Mouse (Mus musculus) ZHBTc4 (cell line): ENCODE data around the gene Taf10.

Source experiments
- DNase-seq: peaks from one replicate; pipeline ENCODE4 v3.0.0-alpha.2; 2011; ENCODE audit warnings: low read depth, low spot score

Gene Taf10

DNA sequence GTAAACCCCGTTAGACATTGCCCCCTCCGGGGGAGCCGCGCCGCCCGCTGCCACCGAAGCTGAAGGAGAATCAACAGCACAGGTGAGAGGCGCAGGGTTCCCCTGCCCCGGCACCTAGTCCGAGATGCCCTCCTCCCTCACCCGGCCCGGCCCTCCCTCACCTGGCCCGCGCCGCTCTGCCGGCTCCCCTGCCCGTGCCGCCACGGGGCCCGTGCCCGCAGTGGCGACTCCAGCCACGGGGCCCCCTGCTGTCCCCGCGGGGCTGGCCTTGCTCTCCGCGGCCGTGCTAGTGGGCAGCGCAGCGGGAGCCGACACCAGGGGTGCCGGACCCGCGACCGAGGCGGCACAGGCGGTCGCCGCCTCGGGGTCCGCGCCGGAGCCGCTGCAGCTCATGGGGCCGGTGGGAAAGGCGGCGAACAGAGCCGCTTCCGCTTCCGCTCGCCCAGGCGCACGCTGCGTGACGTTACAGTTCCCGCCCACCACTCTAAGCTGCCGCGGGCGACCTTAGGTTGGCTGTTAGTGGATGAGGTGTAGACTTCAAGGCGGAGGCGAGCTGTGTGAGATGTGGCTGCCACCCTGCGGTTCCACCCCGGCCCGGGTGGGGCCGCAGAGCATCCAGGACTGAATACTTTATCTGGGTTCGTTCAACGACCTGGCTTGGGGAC is at the start of gene Taf10:
Gene Taf10 (minus strand): TSS at position 436 of the 665 bp plus-strand sequence.
- peak; percentile 97 for DNase-seq

DNA sequence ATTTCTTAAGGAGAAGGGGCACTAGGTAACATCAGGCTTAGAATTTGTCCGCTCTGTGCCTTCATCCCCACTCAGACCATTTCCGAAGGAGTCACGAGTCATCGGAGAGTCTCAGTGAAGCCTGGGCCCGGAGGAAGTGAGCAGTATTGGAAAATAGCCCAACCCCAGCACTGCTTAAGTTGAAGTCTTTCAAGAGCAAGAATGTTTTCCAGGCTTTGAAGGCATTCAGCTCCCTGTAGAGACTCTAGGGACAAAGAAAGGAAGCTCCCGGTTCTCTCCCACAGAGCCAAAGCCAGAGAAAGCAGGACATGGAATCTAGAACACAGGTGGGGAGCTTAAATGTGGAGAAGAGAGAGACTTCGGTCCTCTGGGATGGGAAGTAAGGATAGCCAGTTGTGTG is 49.5 kb upstream of the Taf10 start:
- no peak for DNase-seq

DNA sequence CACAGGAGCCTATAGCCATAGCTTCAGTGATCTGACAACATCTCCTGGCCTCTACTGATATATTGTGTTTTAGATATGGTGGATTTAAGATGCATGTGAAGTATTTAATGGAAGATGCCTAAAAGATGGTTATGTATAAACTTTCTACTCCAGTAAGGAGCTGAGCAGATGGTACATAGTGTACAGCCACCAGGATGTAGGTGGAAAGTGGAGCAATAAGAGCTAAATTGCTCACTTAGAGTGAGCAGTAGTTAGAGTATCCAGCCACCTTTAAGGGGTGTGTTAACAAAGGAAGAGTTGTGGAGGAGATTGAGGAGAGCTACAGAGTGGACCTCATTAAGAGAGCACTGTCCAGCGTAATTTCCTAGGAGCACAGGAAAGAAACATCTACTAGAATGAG is 47.0 kb upstream of the Taf10 start:
- DNase-seq, result no peak

DNA sequence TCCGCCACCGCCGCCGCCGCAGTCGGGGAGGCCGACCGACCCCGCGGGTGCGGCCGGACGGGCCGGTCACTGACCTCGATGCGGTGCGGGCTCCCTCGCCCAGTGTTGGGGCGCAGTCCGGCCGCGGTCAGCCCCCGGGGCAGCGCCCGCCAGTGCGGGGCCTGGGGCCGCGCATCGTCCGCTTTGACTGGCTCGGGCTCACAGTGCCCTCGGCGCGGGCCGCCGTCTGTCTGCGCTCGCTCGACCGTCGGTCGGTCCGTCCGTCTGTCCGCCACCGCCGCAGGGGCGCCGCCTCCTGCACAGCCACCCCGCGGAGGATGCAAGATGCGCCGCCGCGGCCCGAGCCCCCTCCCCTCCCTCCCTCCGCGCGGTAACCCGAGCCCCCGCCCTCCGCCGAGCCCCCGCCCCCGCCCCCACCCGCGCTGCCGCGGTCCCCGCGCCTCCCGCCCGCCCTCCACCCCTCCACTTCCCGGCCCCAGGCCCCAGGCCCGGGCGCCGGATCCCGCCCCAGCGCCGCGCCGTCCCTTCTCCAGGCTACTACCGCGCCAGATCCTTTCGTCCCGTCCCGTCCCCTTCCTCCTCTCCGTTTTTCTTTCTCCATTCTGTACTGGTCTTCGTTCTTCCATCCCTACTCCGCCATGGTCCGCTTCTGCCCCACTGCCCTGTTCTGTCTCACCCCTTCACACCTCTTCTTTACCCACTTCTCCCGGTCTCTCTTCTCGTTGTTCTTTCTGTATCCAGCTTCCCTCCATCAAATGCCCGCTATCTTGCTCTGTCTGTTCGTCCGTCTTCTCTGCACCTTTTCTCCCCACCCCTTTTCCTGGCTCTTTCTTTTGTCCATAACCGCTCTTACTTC is 43.4 kb upstream of the Taf10 start, which contains the start of gene Dchs1:
Gene Dchs1 (minus strand): TSS at position 370 of the 856 bp plus-strand sequence.
- peak; percentile 31 for DNase-seq

DNA sequence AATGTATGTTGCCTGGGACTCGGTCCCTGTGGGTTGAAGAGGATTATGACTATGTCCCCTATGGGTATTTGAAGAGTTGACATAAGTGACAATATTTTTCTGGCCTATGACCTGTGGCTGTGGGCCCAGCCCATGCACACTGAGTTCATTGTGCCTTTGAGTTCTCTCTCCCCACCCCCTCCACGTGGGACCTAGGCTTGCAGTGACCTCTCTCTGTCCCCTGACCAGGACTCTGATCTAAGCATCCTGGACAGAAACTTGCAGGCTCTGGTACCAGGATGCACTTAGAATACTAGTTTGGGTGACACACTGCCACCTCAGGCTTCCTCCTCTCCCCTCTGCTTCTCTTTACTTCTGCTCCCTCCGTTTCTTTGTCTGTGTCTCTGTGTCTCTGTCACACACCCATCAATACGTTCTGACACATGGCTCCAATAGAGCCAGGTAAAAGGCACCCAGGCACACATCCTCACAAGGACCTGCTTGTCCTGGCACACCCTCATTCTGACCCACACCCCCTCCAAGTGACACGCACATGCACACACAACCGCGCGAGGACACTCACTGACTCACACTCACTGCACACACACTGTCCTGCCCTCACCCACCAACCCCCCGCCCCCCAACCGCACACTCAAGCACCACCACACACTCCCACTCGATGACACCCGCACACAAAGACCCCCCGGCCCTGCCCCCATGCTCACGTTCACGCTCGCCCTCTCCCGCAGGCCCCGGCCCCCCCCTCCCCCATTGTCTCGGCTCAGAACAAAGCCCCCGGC is 42.5 kb upstream of the Taf10 start:
- no peak for DNase-seq

DNA sequence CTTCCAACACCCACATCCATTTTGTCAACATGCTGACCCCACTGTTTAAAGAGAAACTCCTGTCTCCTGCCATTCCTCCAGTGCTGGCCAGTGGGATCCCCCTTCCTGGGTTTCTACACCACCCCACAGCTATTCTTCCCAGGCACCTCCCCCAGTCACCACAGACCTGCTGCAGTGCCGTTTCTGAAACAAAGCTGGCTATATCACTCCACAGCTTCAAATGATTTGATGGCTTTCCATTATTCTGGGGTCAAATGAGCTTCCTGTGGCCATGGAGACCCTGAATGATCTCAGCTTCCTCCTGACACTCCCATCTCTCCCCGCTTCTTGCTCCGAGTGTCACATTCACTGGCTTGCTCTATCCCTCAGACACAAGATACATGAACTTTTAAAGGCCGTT is 40.4 kb upstream of the Taf10 start:
- no peak for DNase-seq

DNA sequence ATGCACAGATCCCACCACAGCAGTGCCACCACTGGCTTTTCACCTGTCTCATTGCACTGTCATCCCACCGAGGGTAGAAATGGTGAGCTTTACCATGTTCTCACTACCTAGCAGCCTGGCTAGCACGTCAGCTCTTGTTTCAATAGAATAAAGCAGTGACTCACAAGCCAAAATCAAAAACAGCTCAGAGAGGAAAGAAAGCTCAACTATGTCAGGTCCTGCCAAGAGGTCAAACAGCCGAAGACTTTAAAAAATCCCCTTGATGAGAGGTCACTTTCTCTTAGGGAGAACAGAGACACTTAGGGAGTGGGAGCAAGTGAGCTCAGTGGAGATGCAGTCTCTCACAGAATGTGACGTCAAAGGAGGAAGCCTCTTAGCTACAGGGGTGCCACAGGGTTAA is 39.7 kb upstream of the Taf10 start:
- no peak for DNase-seq

DNA sequence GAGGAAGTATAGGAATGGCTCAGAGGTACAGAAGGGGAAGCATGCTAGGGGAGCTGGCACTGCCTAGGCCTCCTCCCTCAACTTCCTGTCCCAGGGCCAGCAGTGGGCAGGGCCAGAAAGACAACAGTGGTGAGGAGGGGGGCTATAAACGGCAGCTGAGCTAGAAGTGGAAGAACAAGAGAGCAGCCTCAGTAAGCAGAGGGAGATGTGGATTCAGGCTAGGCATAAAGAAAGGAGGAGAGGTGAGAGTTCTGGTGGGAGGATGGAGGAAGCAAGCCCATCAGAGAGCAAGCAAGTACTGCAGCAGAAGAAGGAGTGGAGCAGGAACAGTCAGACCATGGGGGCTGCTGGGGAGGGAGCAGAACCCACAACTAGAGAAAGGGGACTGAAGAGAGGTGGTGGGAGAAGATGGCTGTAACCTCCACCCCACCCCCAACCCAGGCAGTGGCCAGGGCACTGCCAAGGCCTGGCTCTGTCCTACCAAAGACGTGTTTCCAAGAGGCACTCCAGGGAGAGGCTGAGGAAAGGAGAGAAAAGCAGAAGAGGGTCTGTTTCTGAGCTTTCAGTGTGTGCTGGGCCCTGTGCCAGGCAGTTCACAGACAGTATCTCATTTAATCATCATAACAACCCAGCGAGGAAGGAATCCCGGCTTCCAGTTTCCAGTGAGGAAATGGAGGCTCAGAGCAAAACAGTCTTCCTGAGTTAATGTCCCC is 34.5 kb upstream of the Taf10 start:
- no peak for DNase-seq

DNA sequence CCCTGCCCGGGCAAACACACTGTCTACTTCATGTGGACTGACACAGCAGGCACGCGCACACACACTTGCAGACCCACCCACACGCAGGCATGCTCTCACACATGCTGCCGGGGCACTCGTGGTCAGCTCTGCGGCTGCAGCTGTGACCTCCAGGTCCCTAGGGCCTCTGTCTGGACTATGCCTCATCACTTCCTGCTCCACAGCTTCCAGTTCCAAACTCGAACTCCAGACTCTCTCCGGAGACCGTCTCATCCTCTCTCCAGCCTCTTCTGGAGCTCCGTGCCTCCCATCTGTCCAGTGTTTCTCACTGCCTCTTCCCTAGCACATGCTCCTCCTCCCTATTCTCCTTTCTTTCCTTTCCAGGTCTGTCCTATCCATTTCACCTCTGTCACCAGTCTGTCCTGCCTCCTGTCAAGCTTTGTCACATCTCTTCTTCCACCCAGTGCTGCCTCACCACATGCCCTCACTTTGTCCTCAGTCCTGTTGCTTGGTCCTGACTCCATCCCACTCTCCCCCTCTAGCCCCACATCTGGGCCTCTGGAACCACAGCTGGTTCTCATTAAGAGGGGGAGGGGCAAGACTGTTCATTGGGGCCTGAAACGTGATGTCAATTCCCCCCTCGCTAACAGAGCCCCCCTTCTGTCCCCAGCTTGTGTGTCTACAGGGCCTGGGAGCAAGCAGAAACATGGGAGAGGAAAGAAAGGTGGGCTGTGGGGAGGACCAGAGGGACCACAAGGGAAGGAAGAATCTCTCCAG is 33.8 kb upstream of the Taf10 start:
- DNase-seq, result no peak

DNA sequence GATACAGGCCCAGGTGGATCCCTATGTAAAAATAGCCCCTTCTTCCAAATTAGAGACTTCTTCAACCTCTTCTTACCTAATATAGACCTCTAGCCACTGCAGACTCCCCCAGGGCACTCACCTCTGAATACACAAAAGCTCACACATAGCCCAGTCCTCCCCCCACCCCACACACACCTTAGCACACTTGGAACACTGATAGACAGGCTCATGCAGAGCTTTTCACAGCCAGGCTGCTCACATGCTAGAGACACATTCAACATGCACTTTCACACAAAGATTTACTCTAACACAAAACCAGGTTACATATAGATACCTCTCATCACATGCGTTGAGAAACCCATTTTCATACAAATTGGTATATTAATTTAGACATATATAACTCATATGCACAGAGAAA is 33.2 kb upstream of the Taf10 start:
- no peak for DNase-seq

DNA sequence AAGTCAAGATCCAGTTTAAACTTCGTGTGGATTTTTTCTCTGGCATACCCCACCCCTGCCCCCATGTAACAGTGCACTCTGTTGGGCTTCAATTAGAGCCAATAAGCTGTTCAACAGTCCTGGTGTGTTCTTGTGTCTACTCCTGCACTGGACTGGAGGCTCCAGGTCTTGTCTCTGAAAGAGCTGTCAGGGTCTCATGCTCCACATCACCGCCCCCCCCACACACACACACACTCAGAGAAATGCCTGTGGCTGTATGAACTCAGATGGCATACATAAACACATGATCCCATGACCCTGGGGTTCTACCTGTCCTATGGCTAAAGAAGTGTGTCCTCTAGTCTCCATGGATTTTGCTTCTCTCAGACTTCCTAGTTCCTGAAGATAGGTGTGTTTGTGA is 31.9 kb upstream of the Taf10 start:
- DNase-seq, result no peak

DNA sequence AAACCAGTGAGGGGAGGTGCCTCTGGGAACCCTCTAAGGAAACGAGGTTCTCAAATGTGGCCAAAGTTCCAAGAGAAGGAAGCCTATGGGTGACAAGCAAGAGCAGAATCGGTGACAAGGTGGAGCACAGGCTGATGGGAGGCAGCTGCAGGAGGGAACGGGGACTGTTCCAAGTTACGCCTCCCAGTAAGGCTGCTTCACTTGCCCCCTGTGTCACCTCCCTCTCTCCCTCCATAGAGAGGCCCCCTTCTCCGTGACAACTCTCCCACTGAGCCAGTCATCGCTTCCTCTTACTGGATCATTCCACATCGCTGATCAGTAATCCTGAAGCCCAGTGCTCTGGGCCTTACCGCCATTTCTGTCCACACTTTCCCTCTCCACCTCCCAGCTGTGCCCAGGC is 30.5 kb upstream of the Taf10 start:
- DNase-seq, result no peak

DNA sequence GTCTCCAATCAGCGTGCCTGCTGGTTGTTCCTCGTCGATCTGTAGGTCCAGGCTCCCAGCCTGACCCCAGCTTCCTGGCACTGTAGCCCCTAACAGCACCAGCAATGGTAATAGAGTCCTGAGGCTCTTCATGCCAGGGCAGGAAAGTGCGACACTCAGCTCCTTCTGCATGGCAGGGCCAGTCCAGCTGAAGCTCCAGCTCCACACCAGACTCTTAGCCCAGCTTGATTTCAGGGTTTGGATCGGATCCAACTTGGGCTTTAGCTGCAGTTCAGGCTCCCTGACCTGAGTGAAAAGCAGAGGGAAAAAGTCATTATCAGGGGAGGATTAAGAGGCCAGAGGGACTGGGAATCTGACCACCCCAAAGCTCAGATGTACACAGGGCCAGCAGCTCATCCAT is 28.9 kb upstream of the Taf10 start:
- DNase-seq, result no peak

DNA sequence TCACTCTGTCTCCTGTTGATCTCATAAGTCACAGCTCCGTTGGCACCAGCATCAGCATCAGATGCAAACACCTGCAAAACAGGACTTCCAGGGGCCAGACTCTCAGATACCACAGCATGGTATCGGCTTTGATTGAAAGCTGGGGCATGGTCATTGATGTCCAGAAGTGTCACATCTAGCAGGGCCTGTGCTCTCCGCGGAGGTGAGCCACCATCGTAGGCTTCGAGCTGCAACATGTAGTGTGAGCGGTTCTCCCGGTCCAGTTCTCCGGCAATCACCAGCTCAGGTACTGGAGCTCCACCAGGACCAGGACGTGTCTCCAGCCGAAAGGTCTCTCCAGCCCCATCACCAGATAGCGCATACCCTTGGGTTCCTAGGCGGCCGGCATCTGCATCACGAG is 28.2 kb upstream of the Taf10 start:
- DNase-seq, result no peak

DNA sequence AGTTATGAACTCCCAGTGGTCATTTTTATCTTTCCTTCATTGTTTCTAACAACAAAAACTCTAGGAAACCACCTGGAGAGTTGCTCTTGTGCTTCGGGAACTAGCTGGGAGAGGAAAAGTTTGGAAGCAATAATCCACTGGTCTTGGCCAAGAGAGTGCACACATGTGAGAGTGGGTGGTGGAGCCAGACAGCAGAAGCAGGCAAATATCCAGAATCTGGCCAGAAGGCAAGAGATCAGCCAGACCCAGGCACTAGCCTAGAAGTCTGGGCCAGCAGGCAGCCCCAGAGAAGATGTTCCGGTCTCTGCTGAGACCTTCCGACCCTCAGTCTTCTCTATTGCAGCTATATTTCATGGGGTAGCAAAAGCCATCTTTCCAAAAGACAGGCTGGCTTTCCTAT is 25.8 kb upstream of the Taf10 start:
- no peak for DNase-seq

DNA sequence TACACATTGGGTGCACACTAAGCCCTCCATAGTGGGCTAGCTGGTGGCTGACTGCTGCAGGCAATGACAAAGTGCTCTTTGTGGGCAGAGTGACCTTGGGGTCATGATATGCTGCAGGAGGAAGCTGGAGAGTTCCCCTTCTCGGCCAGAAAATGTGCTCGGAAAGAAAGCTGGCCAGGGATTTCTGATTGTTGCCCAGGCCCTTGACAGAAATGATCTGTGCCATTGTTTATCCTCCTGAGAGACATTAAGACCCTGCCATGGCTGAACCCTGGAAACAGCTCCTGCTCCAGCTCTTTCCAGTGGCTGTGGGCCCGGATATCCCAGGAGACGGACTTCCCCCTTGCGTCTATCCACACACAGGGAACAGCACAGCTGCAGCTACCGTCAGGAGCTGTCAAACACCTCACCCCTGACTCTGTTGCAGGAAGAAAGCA is 23.6 kb upstream of the Taf10 start:
- DNase-seq, result no peak

DNA sequence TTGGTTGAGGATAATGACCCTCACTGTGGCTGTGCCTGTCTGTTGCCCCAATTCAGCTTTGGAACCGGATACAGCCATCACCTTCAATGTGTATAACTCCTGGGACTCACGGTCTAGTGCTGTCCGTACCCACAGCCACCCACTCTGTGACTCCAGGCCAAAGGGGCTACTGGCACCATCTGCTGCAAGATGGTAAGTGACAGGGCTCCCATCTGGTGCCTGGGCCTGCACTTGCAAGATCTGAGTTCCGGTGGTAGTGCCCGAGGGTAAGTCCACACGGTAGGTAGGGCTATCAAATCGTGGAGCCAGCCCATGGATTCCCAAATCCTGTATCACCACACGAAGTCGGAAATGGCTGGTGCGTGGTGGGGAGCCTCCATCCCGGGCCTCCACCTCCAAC is 20.2 kb upstream of the Taf10 start:
- DNase-seq, result no peak

DNA sequence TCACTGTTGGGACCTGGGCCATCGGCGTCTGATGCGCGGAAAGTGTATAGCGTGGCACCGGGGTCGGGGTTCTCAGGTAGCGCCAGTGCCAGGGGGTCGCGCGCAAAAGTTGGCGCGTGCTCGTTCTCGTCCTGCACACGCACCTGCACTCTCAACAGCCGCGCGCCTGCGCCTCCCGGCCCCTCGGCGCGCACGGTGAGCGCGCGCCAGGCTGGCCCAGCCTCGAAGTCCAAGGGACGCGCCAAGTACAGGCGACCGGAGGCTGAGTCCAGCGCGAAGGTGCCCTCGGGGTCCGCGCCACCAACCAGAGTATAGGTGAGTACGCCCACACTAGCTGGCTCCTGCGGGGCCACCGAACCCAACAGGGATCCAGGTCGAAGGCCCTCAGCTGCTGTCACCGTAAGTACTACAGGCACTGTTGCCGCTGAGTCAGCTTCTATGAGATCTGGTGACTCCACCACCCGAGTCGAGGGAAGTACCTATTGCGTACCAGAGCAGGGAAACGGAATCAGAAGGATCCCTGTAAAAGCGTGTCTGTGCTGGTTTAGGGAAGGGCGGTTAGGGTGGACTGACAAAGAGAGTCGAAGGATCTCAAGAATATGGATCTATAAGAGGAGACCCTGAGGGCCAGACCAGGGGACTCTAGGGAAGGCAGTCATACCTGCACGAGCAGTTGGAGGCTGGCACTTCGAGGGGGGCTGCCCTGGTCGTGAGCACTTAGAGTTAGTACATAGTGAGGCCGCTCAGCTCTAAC is 18.5 kb upstream of the Taf10 start:
- DNase-seq, result peak; percentile 48

DNA sequence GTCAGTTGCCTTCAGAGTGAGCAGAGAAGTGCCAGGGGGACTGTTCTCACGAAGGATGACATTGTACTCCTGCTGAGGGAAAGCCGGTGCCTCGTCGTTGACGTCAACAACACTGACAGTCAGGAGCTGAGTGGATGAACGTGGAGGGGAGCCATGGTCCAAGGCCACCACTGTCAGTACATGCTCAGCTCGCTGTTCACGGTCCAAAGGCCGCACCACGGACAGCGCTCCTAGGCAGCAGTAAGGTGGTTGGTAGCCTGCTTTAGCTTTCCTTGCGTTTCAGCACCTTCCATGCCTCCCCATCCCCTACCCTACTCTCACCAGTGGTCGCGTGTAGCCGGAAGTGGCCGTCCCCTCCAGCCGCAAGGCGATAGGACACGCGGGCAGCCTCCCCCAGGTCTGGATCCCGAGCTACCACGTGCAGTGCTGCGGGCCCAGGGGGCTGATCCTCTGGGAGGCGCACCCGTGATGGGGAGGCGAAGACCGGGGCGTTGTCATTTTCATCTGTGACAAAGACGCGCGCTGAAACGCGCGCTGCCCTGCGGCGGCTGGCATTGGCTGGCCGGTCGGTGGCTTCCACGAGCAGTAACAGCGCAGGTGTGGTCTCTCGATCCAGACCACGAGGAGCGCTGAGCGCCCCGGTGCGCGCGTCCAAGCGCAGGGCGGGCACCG is 17.8 kb upstream of the Taf10 start:
- DNase-seq, result peak; percentile 72

DNA sequence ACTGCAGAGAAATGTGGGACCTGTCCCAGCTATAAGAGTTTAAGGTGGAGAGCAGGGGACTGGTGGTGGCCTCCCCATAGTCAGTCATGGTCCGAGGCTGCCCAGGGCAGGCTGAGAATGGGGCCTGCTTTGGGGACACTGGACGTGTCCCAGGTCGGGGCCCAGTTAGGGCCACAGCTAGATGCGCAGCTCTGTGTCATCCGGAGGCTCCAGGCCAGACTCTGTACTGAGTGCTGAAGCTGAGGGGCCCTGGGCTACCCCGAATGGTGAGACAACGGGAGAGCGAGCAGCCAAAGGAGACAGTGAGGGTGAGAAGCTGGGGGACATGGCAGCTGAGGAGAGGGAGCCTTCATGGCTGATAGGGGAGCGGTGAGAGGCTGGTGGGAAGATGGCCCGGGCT is 9.1 kb upstream of the Taf10 start:
- DNase-seq, result no peak
